Comparison of ENCODE assay signal across 25 mouse cellular contexts in the genomic region with DNA sequence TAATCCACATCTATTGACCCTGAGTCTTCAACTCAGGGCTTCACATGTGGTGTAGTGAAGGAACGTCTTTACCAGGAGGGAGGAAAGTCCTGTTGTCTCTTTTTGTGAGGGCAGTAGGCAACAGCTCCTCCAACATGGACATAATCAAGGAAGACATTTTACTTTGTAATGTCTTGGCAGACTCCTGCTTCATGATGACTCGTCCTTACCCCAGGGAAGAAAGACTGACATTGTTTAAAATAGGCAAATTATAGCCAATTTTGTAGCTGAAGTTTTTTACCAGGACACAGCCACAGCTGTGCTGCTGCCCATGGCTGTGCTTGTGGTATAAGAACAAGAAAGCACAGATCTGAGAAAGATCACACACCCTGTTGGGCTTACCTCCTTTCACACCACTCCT. TPM values are rescaled to one million over a fixed set of nuclear protein-coding genes. Genes with fewer than 3 reads are reported as not detected.
A peak's percentile ranks its signal among the peaks of the same experiment; 100 is the strongest.
DNase-seq lines count a peak whose midpoint lies in the region; ATAC-seq and TF ChIP-seq lines count a peak whose summit lies in the region.
"Had no signal": no experiment of that assay in that cellular context is flagged by ENCODE, and none has a peak within 500 bp of the region (broad histone marks: within the 10 kb centered on the region; RNA-seq: fewer than 3 reads in every experiment).

No protein-coding gene starts in this region.

- no peaks in the 10 kb centered on the region for H3K9me3 ChIP-seq in megakaryocyte, embryonic 14.5 days
- H3K9me3 ChIP-seq: embryonic facial prominence, embryonic 13.5 days; embryonic facial prominence, embryonic 15.5 days; forebrain, embryonic 15.5 days had no signal

- TF ChIP-seq CTCF in embryonic fibroblast, embryonic 13.5 days (IDR thresholded peaks at IDR 0.05; ENCODE audit: borderline replicate concordance, insufficient read depth, low read length), result no peak

- H3K27me3 ChIP-seq in megakaryocyte, embryonic 14.5 days (replicated peaks), result no peaks in the 10 kb centered on the region
- H3K27me3 ChIP-seq: CH12.LX; embryonic facial prominence, embryonic 13.5 days; embryonic facial prominence, embryonic 15.5 days; forebrain, embryonic 13.5 days; forebrain, embryonic 15.5 days; Patski had no signal

- TF ChIP-seq POLR2A in embryonic fibroblast, embryonic 13.5 days (IDR thresholded peaks at IDR 0.05; ENCODE audit: low read depth, low read length), result no peak

- DNase-seq in Muller cell, postnatal 12 days (ENCODE audit: inconsistent ontology term), result peak; percentile 42
- DNase-seq in ovary, postnatal 36 days (ENCODE audit: low spot score), result no peak
- DNase-seq in adrenal gland, postnatal 36 days, result no peak
- DNase-seq: adrenal gland, adult 8-10 months; adrenal gland, postnatal 14 days; cerebellum, adult 11 months; cerebellum, adult 18-20 months; cerebellum, adult 8-10 months; cerebellum, adult 9-11 months; cerebellum, postnatal 14 days; cerebellum, postnatal 36 days; embryo, embryonic 11 days; forebrain, postnatal 0 days had no signal

- peak overlapping the region; percentile 7 for H3K4me3 ChIP-seq in megakaryocyte, embryonic 14.5 days (replicated peaks)
- H3K4me3 ChIP-seq in embryonic fibroblast, embryonic 13.5 days (ENCODE audit: insufficient read depth, low read length), result no peak overlapping the region
- H3K4me3 ChIP-seq: embryonic facial prominence, embryonic 13.5 days; embryonic facial prominence, embryonic 15.5 days; forebrain, embryonic 13.5 days; forebrain, embryonic 15.5 days had no signal

- no peak for ATAC-seq in megakaryocyte, adult 5-6 weeks (ENCODE audit: poor library complexity, severe bottlenecking)
- ATAC-seq: activated CD4-positive, CD25-positive, alpha-beta regulatory T cell, adult 4 months; CD4-positive, CD25-positive, alpha-beta regulatory T cell, adult 4 months; forebrain, embryonic 13.5 days; forebrain, embryonic 15.5 days; forebrain, postnatal 0 days; Patski had no signal

- peaks cover 99% of the 10 kb centered on the region for H3K4me1 ChIP-seq in megakaryocyte, embryonic 14.5 days
- peaks cover 15% of the 10 kb centered on the region for H3K4me1 ChIP-seq in embryonic fibroblast, embryonic 13.5 days (ENCODE audit: control insufficient read depth, insufficient read depth, low read length)
- H3K4me1 ChIP-seq: embryonic facial prominence, embryonic 13.5 days had no signal

- H3K27ac ChIP-seq in embryonic fibroblast, embryonic 13.5 days (ENCODE audit: insufficient read depth, low read length), result peak overlapping the region; percentile 69
- H3K27ac ChIP-seq: embryonic facial prominence, embryonic 13.5 days; embryonic facial prominence, embryonic 15.5 days; forebrain, embryonic 13.5 days; forebrain, embryonic 15.5 days had no signal

- peaks cover 100% of the 10 kb centered on the region for H3K36me3 ChIP-seq in megakaryocyte, embryonic 14.5 days (replicated peaks; ENCODE audit: low read length)
- H3K36me3 ChIP-seq: embryonic facial prominence, embryonic 15.5 days; forebrain, embryonic 15.5 days; G1E had no signal

RNA-seq across cellular contexts. Expression of a gene that starts 8.7 kb away (rescaled TPM):
- polyA plus RNA-seq in megakaryocyte, embryonic 14.5 days (2012; ENCODE audit: insufficient read depth, low replicate concordance), result 118 and 153 TPM in 2 replicates
- 20.2 and 21.3 TPM in 2 replicates for total RNA-seq in megakaryocyte, adult 5-6 weeks (2015)
- total RNA-seq in megakaryocyte, adult 5-6 weeks (2017), result 18.9 and 32.4 TPM in 2 replicates
- polyA plus RNA-seq in embryonic fibroblast, embryonic 13.5 days (2011; ENCODE audit: insufficient read length, low read depth, missing spikeins), result 22.5 and 33.7 TPM in 2 replicates
- total RNA-seq in adrenal gland, postnatal 36 days (2021), result 10 to 100 TPM; 11.7 to 14.4 TPM
